Mouse (Mus musculus) lung, postnatal 10 days (tissue): Measurements from ENCODE around the gene Thrsp.
A peak's percentile ranks its signal among the peaks of the same experiment; 100 is the strongest.

ENCODE experiments used
- DNase-seq: peaks from one replicate; pipeline ENCODE4 v3.0.0; 2021

The Thrsp gene

GRCm38 (mm10) chr7:97414915-97415687, 2.4 kb downstream of the Thrsp start:
- DNase-seq: no peak

- no peak for DNase-seq
Measured at GRCm38 (mm10) chr7:97414426-97414825, 3.1 kb downstream of the Thrsp start.

GRCm38 (mm10) chr7:97413981-97414380, 3.5 kb downstream of the Thrsp start:
- no peak for DNase-seq

GRCm38 (mm10) chr7:97411575-97411974, 6.0 kb downstream of the Thrsp start:
- DNase-seq: no peak

GRCm38 (mm10) chr7:97411106-97411505, 6.4 kb downstream of the Thrsp start:
- DNase-seq: no peak

GRCm38 (mm10) chr7:97407145-97407544, 10.4 kb downstream of the Thrsp start:
- DNase-seq: no peak

GRCm38 (mm10) chr7:97399960-97400715, 17.4 kb downstream of the Thrsp start, which contains the start of gene Ndufc2:
TSS of gene Ndufc2 (plus strand) at chr7:97400003.
- peak; percentile 84 for DNase-seq

GRCm38 (mm10) chr7:97398943-97399342, 18.6 kb downstream of the Thrsp start:
- no peak for DNase-seq

GRCm38 (mm10) chr7:97394375-97394774, 23.2 kb downstream of the Thrsp start:
- no peak for DNase-seq

GRCm38 (mm10) chr7:97392079-97392445, 25.5 kb downstream of the Thrsp start:
- peak; percentile 48 for DNase-seq

- peak; percentile 78 for DNase-seq
Measured at GRCm38 (mm10) chr7:97391293-97392078, 26.0 kb downstream of the Thrsp start.

GRCm38 (mm10) chr7:97388541-97388940, 29.0 kb downstream of the Thrsp start:
- no peak for DNase-seq

GRCm38 (mm10) chr7:97387561-97388147, 29.9 kb downstream of the Thrsp start:
- DNase-seq: no peak

GRCm38 (mm10) chr7:97386806-97387370, 30.6 kb downstream of the Thrsp start:
- DNase-seq: no peak

- peak; percentile 35 for DNase-seq
Measured at GRCm38 (mm10) chr7:97386106-97386805, 31.3 kb downstream of the Thrsp start.

- no peak for DNase-seq
Measured at GRCm38 (mm10) chr7:97383496-97384132, 33.9 kb downstream of the Thrsp start.

GRCm38 (mm10) chr7:97382661-97383060, 34.9 kb downstream of the Thrsp start:
- no peak for DNase-seq

GRCm38 (mm10) chr7:97380500-97381123, 36.9 kb downstream of the Thrsp start:
- DNase-seq: no peak

GRCm38 (mm10) chr7:97379304-97379703, 38.2 kb downstream of the Thrsp start:
- DNase-seq: no peak

GRCm38 (mm10) chr7:97375906-97376305, 41.6 kb downstream of the Thrsp start:
- DNase-seq: no peak

- no peak for DNase-seq
Measured at GRCm38 (mm10) chr7:97375101-97375500, 42.4 kb downstream of the Thrsp start.
